Mouse (Mus musculus) midbrain, embryonic 12.5 days (tissue): ENCODE data around the gene Card9. TPM values are rescaled to one million over a fixed set of nuclear protein-coding genes. Genes with fewer than 3 reads are reported as not detected.

Source experiments
- ATAC-seq: fragments of 200-750 bp; cut with Nextera tagmentation; 2 replicates; pipeline ENCODE4 v1.8.0; 2017; ENCODE audit warnings: low read depth, moderate TSS enrichment, moderate library complexity; ENCODE audit not compliant: low FRiP score
- H3K27ac ChIP-seq: fragments of 300-500 bp; sonication (generic); replicated peaks from 2 replicates; pipeline ENCODE4 v1.5.1; 2016; ENCODE audit warnings: mild to moderate bottlenecking
- H3K27me3 ChIP-seq: fragments of 300-500 bp; sonication (generic); 2 replicates; pipeline ENCODE4 v1.6.1; 2016; ENCODE audit warnings: mild to moderate bottlenecking
- H3K36me3 ChIP-seq: fragments of 300-500 bp; sonication (generic); 2 replicates; pipeline ENCODE4 v1.6.1; 2016
- H3K4me1 ChIP-seq: fragments of 300-500 bp; sonication (generic); 2 replicates; pipeline ENCODE4 v1.6.1; 2016
- H3K4me2 ChIP-seq: fragments of 300-500 bp; sonication (generic); replicated peaks from 2 replicates; pipeline ENCODE4 v1.6.1; 2016; ENCODE audit warnings: mild to moderate bottlenecking, moderate library complexity
- H3K4me3 ChIP-seq: fragments of 300-500 bp; sonication (generic); 2 replicates; pipeline ENCODE4 v1.5.1; 2016; ENCODE audit warnings: mild to moderate bottlenecking
- H3K9ac ChIP-seq: fragments of 300-500 bp; sonication (generic); replicated peaks from 2 replicates; pipeline ENCODE4 v1.6.1; 2016; ENCODE audit warnings: mild to moderate bottlenecking, moderate library complexity
- H3K9me3 ChIP-seq: fragments of 300-500 bp; sonication (generic); 2 replicates; pipeline ENCODE4 v1.6.1; 2016; ENCODE audit warnings: mild to moderate bottlenecking
- WGBS: fragments of 180-500 bp; shearing (Covaris S2); methylation state at CpG from one replicate; pipeline ENCODE4 v1.1.7; 2016; 5-methylcytosine and 5-hydroxymethylcytosine counted together
- polyA plus RNA-seq: library from polyadenylated mRNA; unstranded; fragments of >200 nt; fragmentation: Nextera tagmentation; extraction: Ambion mirVana; gene quantifications from 2 replicates; pipeline ENCODE4 v1.2.1, GENCODE M21; 2016

The Card9 gene
- polyA plus RNA-seq, 1 experiment from 2014 or later = 2.1 TPM

DNA sequence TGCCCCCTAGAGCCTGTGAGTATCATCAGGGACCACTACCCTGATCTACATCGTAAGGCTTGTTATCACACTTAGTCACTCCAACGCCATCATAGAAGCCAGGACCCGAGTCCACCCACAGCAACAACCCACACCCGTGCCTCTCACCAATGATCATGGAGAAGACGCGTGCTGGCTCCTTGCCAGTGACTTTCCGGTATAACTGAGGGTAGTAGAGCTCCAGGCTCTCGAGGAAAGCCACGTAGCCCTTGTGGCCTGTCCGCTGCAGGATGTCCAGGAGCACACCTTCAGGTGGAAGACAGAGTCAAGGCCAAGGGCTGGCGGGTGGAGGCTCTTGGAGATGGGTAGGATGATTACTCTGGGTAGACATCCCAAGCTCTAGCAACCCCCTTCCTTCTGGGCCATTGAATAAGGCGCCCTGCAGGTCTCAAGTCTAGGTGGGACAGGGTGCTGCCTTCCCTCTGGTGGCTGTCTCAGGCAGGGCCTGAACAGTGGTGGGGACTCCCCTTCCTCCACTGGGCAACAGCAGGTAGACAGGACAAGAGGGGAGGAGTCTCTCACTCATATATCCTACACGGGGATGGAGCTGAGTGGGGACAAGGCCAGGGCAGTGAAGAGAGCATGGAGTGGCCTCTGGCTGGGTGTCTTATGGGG lies 1.9 kb downstream of the Card9 start:
- no peak for ATAC-seq
- H3K9ac ChIP-seq = no peak overlapping the region
- H3K4me2 ChIP-seq = no peak overlapping the region
- no peak overlapping the region for H3K4me3 ChIP-seq
- no peaks in the 10 kb centered on the region for H3K4me1 ChIP-seq
- no peaks in the 10 kb centered on the region for H3K27me3 ChIP-seq
- no peaks in the 10 kb centered on the region for H3K9me3 ChIP-seq
- no peak overlapping the region for H3K27ac ChIP-seq
- 88% methylated on average over 13 of the region's 13 CpGs for WGBS
- H3K36me3 ChIP-seq = peaks cover 11% of the 10 kb centered on the region

DNA sequence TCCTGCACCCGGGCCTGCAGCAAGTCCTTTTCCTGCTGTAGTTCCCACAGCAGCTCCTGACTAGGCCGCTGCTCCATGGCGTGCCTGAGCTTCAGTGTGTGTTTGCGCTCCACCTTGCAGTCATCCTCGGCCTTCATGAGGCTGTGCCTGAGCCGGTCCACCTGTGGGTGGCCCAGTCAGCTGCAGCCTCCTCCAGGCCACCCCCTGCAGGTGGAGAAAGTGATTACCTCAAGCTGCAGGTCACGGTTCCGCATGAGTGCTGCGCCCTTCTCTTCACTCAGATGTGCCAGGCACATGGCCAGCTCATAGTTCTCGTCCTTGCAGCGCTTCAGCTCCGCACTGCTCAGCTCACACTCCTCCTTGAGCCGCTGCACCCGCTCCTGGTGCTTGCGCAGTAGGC lies 3.2 kb downstream of the Card9 start:
- H3K27ac ChIP-seq = no peak overlapping the region
- no peaks in the 10 kb centered on the region for H3K36me3 ChIP-seq
- no peak for ATAC-seq
- H3K4me1 ChIP-seq = peaks cover 12% of the 10 kb centered on the region
- H3K27me3 ChIP-seq = no peaks in the 10 kb centered on the region
- 50% methylated on average over 15 of the region's 15 CpGs for WGBS
- no peaks in the 10 kb centered on the region for H3K9me3 ChIP-seq
- no peak overlapping the region for H3K4me2 ChIP-seq
- no peak overlapping the region for H3K9ac ChIP-seq
- no peak overlapping the region for H3K4me3 ChIP-seq

DNA sequence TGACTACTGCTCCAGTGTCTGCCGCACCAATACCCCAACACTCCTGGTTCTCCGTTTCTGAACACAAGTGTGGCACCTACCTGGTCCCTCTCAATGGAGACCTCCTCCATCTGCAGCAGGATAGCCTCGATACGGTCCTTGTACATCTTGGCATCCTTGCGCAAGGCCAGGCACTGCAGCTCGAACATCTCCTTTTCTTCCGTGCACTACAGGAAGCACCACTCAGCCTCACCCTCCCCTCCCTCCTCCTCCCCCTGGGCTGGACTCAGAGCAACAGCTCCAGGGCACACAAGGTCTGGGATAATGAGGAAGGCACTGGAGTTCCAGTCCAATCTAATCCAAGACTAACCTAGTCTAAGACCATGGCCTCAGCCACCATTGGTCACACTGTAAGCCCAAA lies 4.0 kb downstream of the Card9 start:
- Histone ChIP-seq H3K9me3 (no peaks in the 10 kb centered on the region), H3K4me2 (no peak overlapping the region), H3K27me3 (no peaks in the 10 kb centered on the region), H3K36me3 (no peaks in the 10 kb centered on the region), H3K4me1 (peaks cover 15% of the 10 kb centered on the region), H3K9ac (no peak overlapping the region), H3K4me3 (no peak overlapping the region), H3K27ac (no peak overlapping the region)
- ATAC-seq = no peak
- 83% methylated on average over 7 of the region's 7 CpGs for WGBS

DNA sequence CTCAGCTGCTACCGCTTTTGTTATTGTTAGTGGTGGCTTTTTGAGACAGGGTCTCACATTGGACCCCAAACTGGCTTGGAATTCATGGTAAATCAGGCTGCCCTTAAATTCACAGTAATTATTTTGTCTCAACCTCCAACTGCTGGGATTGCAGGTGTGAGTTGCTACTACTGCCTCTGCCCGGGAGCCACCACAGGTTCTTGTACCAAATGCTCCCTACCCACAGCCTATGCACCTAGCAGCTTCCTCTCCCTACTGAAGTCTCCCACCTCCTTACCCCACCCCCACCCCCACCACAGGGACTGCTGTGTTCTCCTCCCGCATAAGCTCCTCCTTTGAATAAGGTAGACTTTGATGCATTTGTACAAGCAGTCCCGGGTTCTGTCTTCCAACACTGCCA lies 4.5 kb downstream of the Card9 start:
- no peaks in the 10 kb centered on the region for H3K27me3 ChIP-seq
- no peaks in the 10 kb centered on the region for H3K36me3 ChIP-seq
- no peak overlapping the region for H3K4me3 ChIP-seq
- H3K9ac ChIP-seq = no peak overlapping the region
- ATAC-seq = no peak
- H3K4me2 ChIP-seq = no peak overlapping the region
- H3K4me1 ChIP-seq = peaks cover 16% of the 10 kb centered on the region
- no peaks in the 10 kb centered on the region for H3K9me3 ChIP-seq
- 81% methylated on average over 4 of the region's 4 CpGs for WGBS
- no peak overlapping the region for H3K27ac ChIP-seq

DNA sequence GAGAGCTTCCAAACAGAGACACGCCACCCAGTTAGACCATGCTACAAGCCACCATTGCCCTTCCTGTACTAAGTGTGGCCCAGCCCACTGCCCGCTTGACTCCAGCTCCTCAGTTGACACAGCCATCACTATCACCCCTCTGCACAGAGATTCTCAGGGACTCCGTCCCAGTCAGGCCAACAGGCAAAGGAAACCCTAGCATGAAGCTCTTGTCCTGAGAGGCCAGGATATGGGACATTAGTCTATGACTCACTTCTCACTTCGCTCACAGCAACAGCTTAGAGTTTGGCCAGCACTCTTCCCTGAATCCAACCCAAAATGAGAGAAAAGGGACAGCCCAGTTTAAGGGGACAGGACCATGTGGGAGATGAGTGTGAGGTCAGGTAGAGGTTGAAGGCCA lies 6.3 kb downstream of the Card9 start:
- no peak for ATAC-seq
- no peak overlapping the region for H3K9ac ChIP-seq

DNA sequence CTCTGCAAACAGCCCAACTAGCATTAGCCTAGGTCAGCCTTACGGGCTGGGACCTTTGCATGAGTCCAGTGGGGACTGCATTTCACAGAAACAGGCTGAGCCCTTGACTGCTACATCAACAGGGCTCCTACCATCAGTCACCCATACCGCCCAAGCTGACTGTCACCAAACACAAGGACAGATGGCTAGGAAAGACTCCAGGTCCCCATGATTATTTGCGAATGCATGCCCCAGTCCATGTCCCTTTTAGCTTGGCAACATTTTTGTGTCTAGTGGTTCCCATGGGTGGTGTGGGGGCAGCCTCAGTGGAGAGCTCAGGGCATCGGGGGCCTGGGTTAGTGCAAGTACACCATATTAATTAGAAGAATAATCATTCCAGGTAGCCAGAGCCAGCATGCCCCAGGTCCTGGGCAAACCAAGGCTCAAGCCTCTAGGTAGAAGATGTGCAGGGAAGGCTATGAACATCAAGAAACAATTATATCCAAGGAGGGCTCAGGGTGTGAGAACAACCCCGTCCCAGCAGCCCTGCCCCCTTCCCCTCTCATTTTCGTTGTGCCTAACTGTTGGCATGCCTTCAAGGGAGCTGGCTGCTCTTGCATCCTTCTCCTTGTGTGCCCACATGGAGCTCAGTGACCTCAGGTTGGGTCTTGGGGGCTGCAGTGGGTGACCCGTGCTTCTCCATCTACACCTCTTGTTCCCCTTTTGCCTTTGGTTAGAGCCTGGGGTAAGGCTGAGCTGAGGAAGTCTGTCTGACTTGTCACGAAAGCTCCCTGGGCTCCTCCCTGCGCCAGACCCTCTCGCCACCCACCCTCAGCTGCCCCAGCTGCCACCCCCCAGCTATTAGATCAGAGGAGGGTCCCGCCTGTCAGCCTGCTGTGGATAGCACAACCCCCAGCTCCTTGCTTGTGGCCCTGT lies 7.4 kb downstream of the Card9 start:
- Histone ChIP-seq H3K4me2 (peak overlapping the region; percentile 91), H3K27me3 (no peaks in the 10 kb centered on the region), H3K4me3 (peak overlapping the region; percentile 84), H3K27ac (no peak overlapping the region), H3K9me3 (no peaks in the 10 kb centered on the region), H3K36me3 (peaks cover 20% of the 10 kb centered on the region), H3K9ac (peak overlapping the region; percentile 95), H3K4me1 (peaks cover 28% of the 10 kb centered on the region)
- WGBS = 88% methylated on average over 11 of the region's 11 CpGs
- ATAC-seq = no peak

More for the DNA sequence above, 6.3 kb downstream of the Card9 start:
- Histone ChIP-seq H3K36me3 (peaks cover 10% of the 10 kb centered on the region), H3K9me3 (no peaks in the 10 kb centered on the region), H3K27me3 (no peaks in the 10 kb centered on the region), H3K4me3 (no peak overlapping the region), H3K4me1 (peaks cover 28% of the 10 kb centered on the region), H3K27ac (no peak overlapping the region), H3K4me2 (no peak overlapping the region)
- 92% methylated on average over 4 of the region's 4 CpGs for WGBS

DNA sequence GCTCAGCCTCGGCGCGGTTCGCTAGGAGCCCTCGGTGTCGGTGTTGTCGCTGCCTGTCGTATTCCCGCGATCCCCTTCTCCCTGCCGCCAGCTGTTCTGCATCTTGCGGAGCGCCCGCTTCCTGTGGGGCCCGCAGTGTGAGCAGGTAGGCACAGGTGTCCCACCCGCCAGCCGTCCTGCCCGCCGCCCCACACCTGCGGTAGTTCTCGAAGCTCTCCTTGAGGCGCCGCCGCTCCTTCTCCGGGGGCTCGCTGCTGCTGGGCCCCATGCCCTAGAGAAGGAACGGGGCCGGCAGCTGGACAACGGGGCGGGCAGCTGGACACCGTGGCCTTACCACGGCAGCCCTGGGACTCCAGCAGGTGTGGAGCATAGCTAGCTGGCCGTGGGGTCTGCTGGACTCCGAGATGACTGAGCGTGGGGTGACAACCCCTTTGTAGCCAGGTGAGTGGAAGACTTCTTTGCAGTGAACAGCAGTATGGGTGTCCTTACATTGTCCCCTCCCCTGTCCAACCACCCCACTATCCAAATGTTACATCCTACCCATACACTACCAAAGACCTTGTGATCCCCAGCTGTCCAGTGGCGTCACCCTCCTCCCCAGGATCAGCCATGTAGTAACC lies 8.3 kb downstream of the Card9 start:
- peak overlapping the region; percentile 95 for H3K9ac ChIP-seq
- peak overlapping the region; percentile 84 for H3K4me3 ChIP-seq
- ATAC-seq = peak; percentile 57
- WGBS = 2% methylated on average over 36 of the region's 36 CpGs
- peak overlapping the region; percentile 60 for H3K27ac ChIP-seq
- no peaks in the 10 kb centered on the region for H3K27me3 ChIP-seq
- H3K9me3 ChIP-seq = no peaks in the 10 kb centered on the region
- peaks cover 28% of the 10 kb centered on the region for H3K4me1 ChIP-seq
- peaks cover 30% of the 10 kb centered on the region for H3K36me3 ChIP-seq
- peak overlapping the region; percentile 91 for H3K4me2 ChIP-seq

DNA sequence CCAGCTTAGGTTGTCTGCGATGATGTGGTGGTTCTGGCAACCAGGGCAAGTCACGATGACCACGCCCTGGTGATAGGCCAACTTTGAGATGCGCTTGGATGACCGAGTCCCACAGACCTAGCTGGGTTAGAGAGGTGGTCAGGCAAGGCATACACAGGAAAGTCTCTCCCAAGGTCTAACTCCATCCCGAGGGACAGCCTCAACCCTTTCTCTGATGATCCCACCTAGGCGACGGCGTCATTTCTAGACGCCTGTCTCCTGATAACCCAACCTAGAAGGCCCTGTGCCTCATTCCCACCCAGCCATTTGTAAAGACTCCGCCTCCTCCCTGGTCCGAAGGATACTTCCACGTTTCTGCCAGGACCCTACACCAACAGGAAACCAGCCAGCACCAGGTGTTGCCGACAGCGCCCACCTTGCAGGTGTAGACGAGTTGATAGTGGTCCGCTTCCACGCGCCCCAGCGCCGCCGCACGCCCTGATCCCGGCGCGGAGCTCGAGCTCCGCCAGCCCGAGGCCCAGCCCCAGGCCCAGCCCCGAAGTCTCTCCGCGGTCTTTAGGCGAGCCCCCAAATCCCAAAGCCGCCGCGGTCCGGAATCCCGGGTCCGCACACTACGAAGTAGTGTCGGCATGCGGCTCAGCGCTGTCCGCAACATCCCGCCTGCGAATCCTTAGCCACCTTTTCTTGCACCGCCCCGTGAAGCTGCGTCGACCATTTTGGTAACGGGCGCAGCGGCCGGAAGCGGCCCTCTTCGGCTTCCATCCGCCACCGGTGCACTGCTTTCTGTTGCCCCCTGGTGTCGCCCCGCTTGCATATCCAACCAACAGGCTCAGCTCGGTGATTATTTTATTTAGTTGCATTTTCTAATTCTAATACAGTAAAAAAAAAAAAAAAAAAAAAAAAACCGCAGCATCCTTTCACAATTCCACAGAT lies 9.1 kb downstream of the Card9 start, which contains the start of gene Dnlz:
Dnlz (minus strand) TSS at position 753 of the 933 bp plus-strand sequence.
- ATAC-seq = peak; percentile 77
- Histone ChIP-seq H3K4me3 (peak within 1 kb of the TSS; percentile 84), H3K36me3 (peaks cover 37% of the 10 kb centered on the region), H3K4me1 (peaks cover 28% of the 10 kb centered on the region), H3K27me3 (no peaks in the 10 kb centered on the region), H3K9ac (peak within 1 kb of the TSS; percentile 95), H3K9me3 (no peaks in the 10 kb centered on the region), H3K4me2 (peak within 1 kb of the TSS; percentile 91), H3K27ac (peak within 1 kb of the TSS; percentile 81)
- 2% methylated on average over 62 of the region's 62 CpGs for WGBS

DNA sequence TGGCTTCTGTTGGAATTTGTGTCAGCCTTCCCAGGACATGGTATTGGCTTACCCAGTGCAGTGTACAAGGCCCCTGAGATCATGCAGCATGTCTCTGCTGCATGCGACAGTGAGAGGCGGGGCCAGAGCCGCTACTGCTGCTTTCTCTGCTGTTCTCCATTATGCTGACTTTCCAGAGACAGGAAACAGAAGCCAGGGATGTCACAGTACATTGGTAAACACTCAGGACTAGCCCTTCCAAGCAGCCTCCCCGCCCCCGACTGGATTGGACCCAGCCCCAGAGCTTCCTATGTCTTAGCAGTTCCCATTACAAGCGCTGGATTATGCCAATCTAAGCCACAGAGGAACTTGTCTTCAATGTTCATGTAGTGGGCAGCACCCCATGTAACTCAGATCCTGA lies 12.5 kb downstream of the Card9 start:
- 77% methylated on average over 6 of the region's 6 CpGs for WGBS
- ATAC-seq = no peak

DNA sequence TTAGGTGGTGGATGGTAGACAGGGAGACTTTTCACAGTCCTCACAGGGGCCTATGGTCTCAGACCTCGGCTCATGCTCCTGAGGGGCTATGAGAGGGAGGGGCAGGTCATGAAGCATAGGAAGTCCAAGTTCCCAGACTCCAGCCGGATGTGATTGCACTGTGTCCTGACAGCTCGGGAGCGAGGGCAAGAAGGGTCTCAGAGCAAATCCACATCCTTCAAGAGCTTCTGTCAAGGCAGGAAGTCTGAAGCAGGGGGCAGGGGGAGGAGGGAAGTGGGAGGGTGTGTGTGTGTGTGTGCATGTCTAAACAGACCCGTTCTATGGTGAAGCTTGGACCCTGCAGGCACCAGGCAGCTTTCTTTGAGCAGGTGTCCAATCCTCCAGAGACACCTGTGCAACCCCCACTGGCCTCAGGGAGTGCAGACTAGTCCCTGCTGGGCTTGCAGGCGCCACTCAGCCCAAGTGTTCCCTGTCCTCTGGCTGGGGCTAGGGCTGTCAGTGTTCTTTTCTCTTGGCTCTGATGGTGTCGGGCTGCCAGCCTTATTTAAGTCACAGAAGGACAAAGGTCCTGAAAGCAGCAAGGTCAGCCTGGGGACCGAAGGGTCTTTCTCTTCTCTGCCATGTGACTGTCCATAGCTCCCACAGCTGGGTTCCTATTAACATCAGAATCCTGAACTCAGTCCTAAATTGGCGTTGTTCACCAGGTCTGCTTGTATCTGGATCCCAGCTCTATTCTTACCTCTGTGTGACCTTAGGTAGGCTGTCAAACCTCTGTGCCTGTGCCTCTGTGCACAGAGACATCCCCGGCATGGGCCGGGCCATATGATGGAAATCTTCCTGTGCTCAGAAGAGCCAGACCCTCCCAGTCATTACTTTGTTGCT lies 17.9 kb downstream of the Card9 start:
- no peak overlapping the region for H3K4me3 ChIP-seq
- H3K9ac ChIP-seq = no peak overlapping the region
- H3K27me3 ChIP-seq = no peaks in the 10 kb centered on the region
- no peaks in the 10 kb centered on the region for H3K4me1 ChIP-seq
- H3K27ac ChIP-seq = peak overlapping the region; percentile 30; the same call in 1 of the 2 replicates
- ATAC-seq = no peak
- H3K9me3 ChIP-seq = no peaks in the 10 kb centered on the region
- WGBS = 79% methylated on average over 11 of the region's 11 CpGs
- peaks cover 94% of the 10 kb centered on the region for H3K36me3 ChIP-seq
- H3K4me2 ChIP-seq = no peak overlapping the region

More for the DNA sequence above, 12.5 kb downstream of the Card9 start:
- no peak overlapping the region for H3K4me3 ChIP-seq
- H3K9ac ChIP-seq = no peak overlapping the region
- peaks cover 23% of the 10 kb centered on the region for H3K4me1 ChIP-seq
- no peaks in the 10 kb centered on the region for H3K9me3 ChIP-seq
- no peak overlapping the region; the same call in 1 of the 2 replicates for H3K27ac ChIP-seq
- H3K36me3 ChIP-seq = peaks cover 71% of the 10 kb centered on the region
- no peaks in the 10 kb centered on the region for H3K27me3 ChIP-seq
- no peak overlapping the region for H3K4me2 ChIP-seq
